In genomic region chr5:31137658-31138057, GRCm38 (mm10) we compare ENCODE assay signal across 10 mouse cellular contexts. TPM values are rescaled to one million over a fixed set of nuclear protein-coding genes. Genes with fewer than 3 reads are reported as not detected.
DNase-seq lines count a peak whose midpoint lies in the region; ATAC-seq lines count a peak whose summit lies in the region.
"Had no signal": no experiment of that assay in that cellular context is flagged by ENCODE, and none has a peak within 500 bp of the region (broad histone marks: within the 10 kb centered on the region; RNA-seq: fewer than 3 reads in every experiment).

No protein-coding gene starts in this region.

- H3K4me1 ChIP-seq in kidney, embryonic 15.5 days: peaks cover 24% of the 10 kb centered on the region
- H3K4me1 ChIP-seq in embryonic facial prominence, embryonic 12.5 days: peaks cover 16% of the 10 kb centered on the region
- H3K4me1 ChIP-seq in hindbrain, embryonic 16.5 days (ENCODE audit: control insufficient read depth, insufficient read depth, low read depth, low read length): peaks cover 16% of the 10 kb centered on the region
- H3K4me1 ChIP-seq in neural tube, embryonic 12.5 days: peaks cover 24% of the 10 kb centered on the region

- peak overlapping the region; percentile 57 for H3K4me2 ChIP-seq in kidney, embryonic 15.5 days
- peak overlapping the region; percentile 29 for H3K4me2 ChIP-seq in embryonic facial prominence, embryonic 12.5 days (replicated peaks)
- H3K4me2 ChIP-seq in hindbrain, embryonic 16.5 days (ENCODE audit: low read length): peak overlapping the region; percentile 58
- peak overlapping the region; percentile 57 for H3K4me2 ChIP-seq in neural tube, embryonic 12.5 days (replicated peaks)

- no peaks in the 10 kb centered on the region for H3K9me3 ChIP-seq in kidney, embryonic 15.5 days (replicated peaks)
- no peaks in the 10 kb centered on the region for H3K9me3 ChIP-seq in embryonic facial prominence, embryonic 12.5 days
- H3K9me3 ChIP-seq in hindbrain, embryonic 16.5 days (ENCODE audit: control insufficient read depth, low read length): no peaks in the 10 kb centered on the region
- H3K9me3 ChIP-seq in neural tube, embryonic 12.5 days: no peaks in the 10 kb centered on the region

- peaks cover 12% of the 10 kb centered on the region for H3K36me3 ChIP-seq in kidney, embryonic 15.5 days
- H3K36me3 ChIP-seq in embryonic facial prominence, embryonic 12.5 days: peaks cover 5% of the 10 kb centered on the region
- no peaks in the 10 kb centered on the region for H3K36me3 ChIP-seq in hindbrain, embryonic 16.5 days (ENCODE audit: control insufficient read depth, insufficient read depth, low read length)
- H3K36me3 ChIP-seq in neural tube, embryonic 12.5 days: peaks cover 8% of the 10 kb centered on the region; the same call in 1 of the 2 replicates

- no peak overlapping the region for H3K27ac ChIP-seq in kidney, embryonic 15.5 days
- no peak overlapping the region for H3K27ac ChIP-seq in embryonic facial prominence, embryonic 12.5 days
- H3K27ac ChIP-seq in hindbrain, embryonic 16.5 days (ENCODE audit: low read depth, low read length): no peak overlapping the region
- H3K27ac ChIP-seq in neural tube, embryonic 12.5 days: no peak overlapping the region

- no peak overlapping the region for H3K9ac ChIP-seq in kidney, embryonic 15.5 days
- no peak overlapping the region for H3K9ac ChIP-seq in embryonic facial prominence, embryonic 12.5 days
- no peak overlapping the region for H3K9ac ChIP-seq in hindbrain, embryonic 16.5 days (ENCODE audit: low read depth, low read length)
- no peak overlapping the region for H3K9ac ChIP-seq in neural tube, embryonic 12.5 days

- ATAC-seq in kidney, embryonic 15.5 days (replicated peaks; ENCODE audit: low FRiP score): no peak
- no peak for ATAC-seq in embryonic facial prominence, embryonic 12.5 days (ENCODE audit: insufficient number of reproducible peaks, insufficient read depth, low FRiP score, low TSS enrichment)
- no peak for ATAC-seq in hindbrain, embryonic 16.5 days
- ATAC-seq in neural tube, embryonic 12.5 days (ENCODE audit: low FRiP score, low read depth): no peak

- no peak for DNase-seq in kidney, postnatal 14 days
- DNase-seq in frontal cortex, postnatal 36 days (ENCODE audit: low spot score in 2 of 2): no peak
- DNase-seq in kidney, adult 18-20 months: no peak
- no peak for DNase-seq in layer of hippocampus, postnatal 36 days
- DNase-seq: gastrocnemius, postnatal 14 days had no signal

- H3K27me3 ChIP-seq in kidney, embryonic 15.5 days: peaks cover 65% of the 10 kb centered on the region
- peaks cover 65% of the 10 kb centered on the region for H3K27me3 ChIP-seq in embryonic facial prominence, embryonic 12.5 days
- peaks cover 51% of the 10 kb centered on the region for H3K27me3 ChIP-seq in hindbrain, embryonic 16.5 days (replicated peaks; ENCODE audit: control insufficient read depth, insufficient read depth, low read length)
- H3K27me3 ChIP-seq in neural tube, embryonic 12.5 days (replicated peaks): peaks cover 62% of the 10 kb centered on the region

- H3K4me3 ChIP-seq in kidney, embryonic 15.5 days (replicated peaks): peak overlapping the region; percentile 33
- peak overlapping the region; percentile 17; the same call in 1 of the 2 replicates for H3K4me3 ChIP-seq in embryonic facial prominence, embryonic 12.5 days
- H3K4me3 ChIP-seq in hindbrain, embryonic 16.5 days (ENCODE audit: low read length): peak overlapping the region; percentile 35
- H3K4me3 ChIP-seq in neural tube, embryonic 12.5 days: no peak overlapping the region

- WGBS in kidney, embryonic 15.5 days: under 1% methylated on average over 13 of the region's 13 CpGs
- WGBS in embryonic facial prominence, embryonic 12.5 days: 1% methylated on average over 13 of the region's 13 CpGs
- 1% methylated on average over 13 of the region's 13 CpGs for WGBS in hindbrain, embryonic 16.5 days
- under 1% methylated on average over 13 of the region's 13 CpGs for WGBS in neural tube, embryonic 12.5 days

RNA-seq across cellular contexts. Expression of gene Ucn, which starts 1.0 kb away (rescaled TPM):
- polyA plus RNA-seq in kidney, embryonic 15.5 days (2015; fragmentation: Nextera tagmentation; extraction: Ambion mirVana): not detected in 2 replicates
- not detected in 2 replicates for polyA plus RNA-seq in embryonic facial prominence, embryonic 12.5 days (2016; fragmentation: Nextera tagmentation; extraction: Ambion mirVana)
- not detected in 2 replicates for polyA plus RNA-seq in hindbrain, embryonic 16.5 days (2015; fragmentation: Nextera tagmentation; extraction: Ambion mirVana)
- polyA plus RNA-seq in neural tube, embryonic 12.5 days (2016; fragmentation: Nextera tagmentation; extraction: Ambion mirVana): not detected in 2 replicates
- total RNA-seq in layer of hippocampus, postnatal 36 days (2021): not detected
- total RNA-seq: gastrocnemius, postnatal 14 days; liver, adult 2 months had no signal
- polyA plus RNA-seq: liver, adult 2 months had no signal

RNA-seq across cellular contexts. Expression of gene Mpv17, which starts 16.4 kb away (rescaled TPM):
- 62.6 and 76.8 TPM in 2 replicates for polyA plus RNA-seq in kidney, embryonic 15.5 days (2015; fragmentation: Nextera tagmentation; extraction: Ambion mirVana)
- 64.8 and 72.0 TPM in 2 replicates for polyA plus RNA-seq in embryonic facial prominence, embryonic 12.5 days (2016; fragmentation: Nextera tagmentation; extraction: Ambion mirVana)
- polyA plus RNA-seq in hindbrain, embryonic 16.5 days (2015; fragmentation: Nextera tagmentation; extraction: Ambion mirVana): 56.1 and 61.1 TPM in 2 replicates
- polyA plus RNA-seq in neural tube, embryonic 12.5 days (2016; fragmentation: Nextera tagmentation; extraction: Ambion mirVana): 50.3 and 51.5 TPM in 2 replicates
- total RNA-seq in layer of hippocampus, postnatal 36 days (2021): 10 to 100 TPM; 61.2 to 62.2 TPM

RNA-seq across cellular contexts. Expression of gene Trim54, which starts 21.1 kb away (rescaled TPM):
- polyA plus RNA-seq in kidney, embryonic 15.5 days (2015; fragmentation: Nextera tagmentation; extraction: Ambion mirVana): 1.2 and 1.6 TPM in 2 replicates
- polyA plus RNA-seq in embryonic facial prominence, embryonic 12.5 days (2016; fragmentation: Nextera tagmentation; extraction: Ambion mirVana): 1.4 and 1.7 TPM in 2 replicates
- polyA plus RNA-seq in hindbrain, embryonic 16.5 days (2015; fragmentation: Nextera tagmentation; extraction: Ambion mirVana): 1.00 TPM in 1 of 2 replicates, not detected in the other
- polyA plus RNA-seq in neural tube, embryonic 12.5 days (2016; fragmentation: Nextera tagmentation; extraction: Ambion mirVana): 0.79 and 0.88 TPM in 2 replicates
- total RNA-seq in layer of hippocampus, postnatal 36 days (2021): not detected
- polyA plus RNA-seq: liver, adult 2 months had no signal

RNA-seq across cellular contexts. Expression of gene Slc30a3, which starts 29.6 kb away (rescaled TPM):
- 2.8 and 3.1 TPM in 2 replicates for polyA plus RNA-seq in kidney, embryonic 15.5 days (2015; fragmentation: Nextera tagmentation; extraction: Ambion mirVana)
- 0.22 and 0.52 TPM in 2 replicates for polyA plus RNA-seq in embryonic facial prominence, embryonic 12.5 days (2016; fragmentation: Nextera tagmentation; extraction: Ambion mirVana)
- 44.3 and 52.7 TPM in 2 replicates for polyA plus RNA-seq in hindbrain, embryonic 16.5 days (2015; fragmentation: Nextera tagmentation; extraction: Ambion mirVana)
- 16.2 and 18.8 TPM in 2 replicates for polyA plus RNA-seq in neural tube, embryonic 12.5 days (2016; fragmentation: Nextera tagmentation; extraction: Ambion mirVana)
- 10 to 100 TPM; 73.6 to 76.8 TPM for total RNA-seq in layer of hippocampus, postnatal 36 days (2021)

RNA-seq across cellular contexts. Expression of gene Dnajc5g, which starts 31.6 kb away (rescaled TPM):
- not detected in 2 replicates for polyA plus RNA-seq in kidney, embryonic 15.5 days (2015; fragmentation: Nextera tagmentation; extraction: Ambion mirVana)
- not detected in 2 replicates for polyA plus RNA-seq in embryonic facial prominence, embryonic 12.5 days (2016; fragmentation: Nextera tagmentation; extraction: Ambion mirVana)
- polyA plus RNA-seq in hindbrain, embryonic 16.5 days (2015; fragmentation: Nextera tagmentation; extraction: Ambion mirVana): not detected in 2 replicates
- polyA plus RNA-seq in neural tube, embryonic 12.5 days (2016; fragmentation: Nextera tagmentation; extraction: Ambion mirVana): not detected in 2 replicates
- not detected for total RNA-seq in layer of hippocampus, postnatal 36 days (2021)
- total RNA-seq: gastrocnemius, postnatal 14 days; liver, adult 2 months had no signal
- polyA plus RNA-seq: liver, adult 2 months had no signal
